Mouse (Mus musculus) lung, embryonic 16.5 days (tissue): ENCODE data around the gene Taar8b. TPM values are rescaled to one million over a fixed set of nuclear protein-coding genes. Genes with fewer than 3 reads are reported as not detected.
"Not testable (repeated sequence)": the region's sequence is repeated elsewhere in the genome, so short reads cannot be mapped to it uniquely, and the experiment has no call there.

ENCODE experiments used
- ATAC-seq: fragments of 200-750 bp; cut with Nextera tagmentation; 2 replicates; pipeline ENCODE4 v1.8.0; 2017; ENCODE audit warnings: low read depth, mild to moderate bottlenecking, moderate library complexity
- H3K27ac ChIP-seq: fragments of 300-500 bp; sonication (generic); 2 replicates; pipeline ENCODE4 v1.5.1; 2014; ENCODE audit warnings: mild to moderate bottlenecking, control low read depth, low read length
- H3K27me3 ChIP-seq: fragments of 300-500 bp; sonication (generic); 2 replicates; pipeline ENCODE4 v1.6.1; 2014; ENCODE audit warnings: low read depth, low read length, mixed read lengths; ENCODE audit not compliant: control insufficient read depth, insufficient read depth
- H3K36me3 ChIP-seq: fragments of 300-500 bp; sonication (generic); 2 replicates; pipeline ENCODE4 v1.6.1; 2014; ENCODE audit warnings: low read length; ENCODE audit not compliant: control insufficient read depth, insufficient read depth
- H3K4me1 ChIP-seq: fragments of 300-500 bp; sonication (generic); replicated peaks from 2 replicates; pipeline ENCODE4 v1.6.1; 2014; ENCODE audit warnings: low read length, mixed read lengths; ENCODE audit not compliant: control insufficient read depth, insufficient read depth
- H3K4me2 ChIP-seq: fragments of 300-500 bp; sonication (generic); 2 replicates; pipeline ENCODE4 v1.6.1; 2014; ENCODE audit warnings: low read depth, low read length, control low read depth
- H3K4me3 ChIP-seq: fragments of 300-500 bp; sonication (generic); 2 replicates; pipeline ENCODE4 v1.5.1; 2014; ENCODE audit warnings: mild to moderate bottlenecking, low read length, control low read depth
- H3K9ac ChIP-seq: fragments of 300-500 bp; sonication (generic); 2 replicates; pipeline ENCODE4 v1.6.1; 2014; ENCODE audit warnings: low read length, control low read depth
- H3K9me3 ChIP-seq: fragments of 300-500 bp; sonication (generic); 2 replicates; pipeline ENCODE4 v1.6.1; 2016; ENCODE audit warnings: low read length; ENCODE audit not compliant: control insufficient read depth
- WGBS: fragments of 180-500 bp; shearing (Covaris S2); extraction: QIAGEN DNeasy Blood & Tissue Kit; methylation state at CpG from one replicate; pipeline ENCODE4 v1.1.7; 2014; 5-methylcytosine and 5-hydroxymethylcytosine counted together
- polyA plus RNA-seq: library from polyadenylated mRNA; unstranded; fragments of >200 nt; fragmentation: Nextera tagmentation; extraction: Ambion mirVana; gene quantifications from 2 replicates; pipeline ENCODE4 v1.2.1, GENCODE M21; 2015

Gene Taar8b
- polyA plus RNA-seq, 1 experiment from 2014 or later = not detected

- H3K4me2 ChIP-seq, H3K9me3 ChIP-seq, H3K27me3 ChIP-seq, H3K36me3 ChIP-seq, H3K4me1 ChIP-seq, H3K27ac ChIP-seq, ATAC-seq, H3K9ac ChIP-seq, H3K4me3 ChIP-seq: not testable (repeated sequence)
- 26% methylated on average over 2 of the region's 2 CpGs for WGBS
These were observed 17.3 kb downstream of the Taar8b start for GRCm38 (mm10) chr10:24074751-24075150.

GRCm38 (mm10) chr10:24058986-24059385 is 33.1 kb downstream of the Taar8b start:
- H3K36me3 ChIP-seq = no peaks in the 10 kb centered on the region
- no peak overlapping the region for H3K4me3 ChIP-seq
- 66% methylated on average over 3 of the region's 3 CpGs for WGBS
- no peaks in the 10 kb centered on the region for H3K9me3 ChIP-seq
- H3K4me2 ChIP-seq = no peak overlapping the region
- H3K27me3 ChIP-seq = no peaks in the 10 kb centered on the region
- H3K27ac ChIP-seq = no peak overlapping the region
- no peak for ATAC-seq
- no peak overlapping the region for H3K9ac ChIP-seq
- H3K4me1 ChIP-seq = no peaks in the 10 kb centered on the region

- 36% methylated on average over 5 of the region's 5 CpGs for WGBS
- ATAC-seq = no peak
- no peak overlapping the region for H3K4me2 ChIP-seq
These were observed 40.1 kb downstream of the Taar8b start for GRCm38 (mm10) chr10:24052039-24052438.

GRCm38 (mm10) chr10:24049210-24049609 is 42.9 kb downstream of the Taar8b start, which contains the start of gene Taar7f:
Gene Taar7f, plus strand, starts transcription at chr10:24049510.
- no peaks in the 10 kb centered on the region for H3K4me1 ChIP-seq
- no peaks in the 10 kb centered on the region for H3K36me3 ChIP-seq
- no peak within 1 kb of the TSS for H3K4me2 ChIP-seq
- H3K27me3 ChIP-seq = no peaks in the 10 kb centered on the region
- no peaks in the 10 kb centered on the region for H3K9me3 ChIP-seq
- H3K27ac ChIP-seq = no peak within 1 kb of the TSS
- H3K4me3 ChIP-seq = no peak within 1 kb of the TSS
- ATAC-seq = no peak
- no peak within 1 kb of the TSS for H3K9ac ChIP-seq

More at GRCm38 (mm10) chr10:24052039-24052438, 40.1 kb downstream of the Taar8b start:
- H3K4me3 ChIP-seq = no peak overlapping the region
- H3K27ac ChIP-seq = no peak overlapping the region
- H3K27me3 ChIP-seq = no peaks in the 10 kb centered on the region
- no peaks in the 10 kb centered on the region for H3K36me3 ChIP-seq
- no peak overlapping the region for H3K9ac ChIP-seq
- no peaks in the 10 kb centered on the region for H3K4me1 ChIP-seq
- no peaks in the 10 kb centered on the region for H3K9me3 ChIP-seq

Other genes with a start within 250 kb of the Taar8b start
- gene Vnn3, start 240.8 kb downstream of the Taar8b start, polyA plus RNA-seq = 0.29 and 0.53 TPM in 2 replicates
- 3.8 and 4.9 TPM in 2 replicates for gene Vnn1, start 197.6 kb downstream of the Taar8b start, polyA plus RNA-seq
- not detected in 2 replicates for gene Taar1, start 171.9 kb downstream of the Taar8b start, polyA plus RNA-seq
- not detected in 2 replicates for gene Taar2, start 153.7 kb downstream of the Taar8b start, polyA plus RNA-seq
- not detected in 2 replicates for gene Taar3, start 142.7 kb downstream of the Taar8b start, polyA plus RNA-seq
- gene Taar4, start 131.8 kb downstream of the Taar8b start, polyA plus RNA-seq = not detected in 2 replicates
- not detected in 2 replicates for gene Taar5, start 121.6 kb downstream of the Taar8b start, polyA plus RNA-seq
- not detected in 2 replicates for gene Taar6, start 106.6 kb downstream of the Taar8b start, polyA plus RNA-seq
- gene Taar7a, start 98.8 kb downstream of the Taar8b start, polyA plus RNA-seq = not detected in 2 replicates
- gene Taar7b, start 92.4 kb downstream of the Taar8b start, polyA plus RNA-seq = not detected in 2 replicates
- not detected in 2 replicates for gene Taar7d, start 65.1 kb downstream of the Taar8b start, polyA plus RNA-seq
- gene Taar7e, start 54.7 kb downstream of the Taar8b start, polyA plus RNA-seq = not detected in 2 replicates
- gene Taar7f, start 42.8 kb downstream of the Taar8b start, polyA plus RNA-seq = not detected in 2 replicates
- gene Taar8a, start 15.8 kb downstream of the Taar8b start, polyA plus RNA-seq = not detected in 2 replicates
- not detected in 2 replicates for gene Taar8c, start 9.6 kb upstream of the Taar8b start, polyA plus RNA-seq
- not detected in 2 replicates for gene Taar9, start 17.2 kb upstream of the Taar8b start, polyA plus RNA-seq
- 89.9 and 95.5 TPM in 2 replicates for gene Stx7, start 57.0 kb upstream of the Taar8b start, polyA plus RNA-seq
- gene Moxd1, start 131.2 kb upstream of the Taar8b start, polyA plus RNA-seq = 6.6 and 6.7 TPM in 2 replicates